Mouse (Mus musculus): ENCODE data around the gene Zswim7.
"Not testable (repeated sequence)": the region's sequence is repeated elsewhere in the genome, so short reads cannot be mapped to it uniquely, and the experiment has no call there.

Zswim7 gene

GRCm38 (mm10) chr11:62280675-62281600 is at the start of gene Zswim7, which contains the start of gene Ttc19:
Gene Zswim7 (minus strand): TSS chr11:62281375.
Gene Ttc19 (plus strand): TSS chr11:62281473.
- peak; percentile 69 for DNase-seq (ENCODE audit: low read depth)

DNA sequence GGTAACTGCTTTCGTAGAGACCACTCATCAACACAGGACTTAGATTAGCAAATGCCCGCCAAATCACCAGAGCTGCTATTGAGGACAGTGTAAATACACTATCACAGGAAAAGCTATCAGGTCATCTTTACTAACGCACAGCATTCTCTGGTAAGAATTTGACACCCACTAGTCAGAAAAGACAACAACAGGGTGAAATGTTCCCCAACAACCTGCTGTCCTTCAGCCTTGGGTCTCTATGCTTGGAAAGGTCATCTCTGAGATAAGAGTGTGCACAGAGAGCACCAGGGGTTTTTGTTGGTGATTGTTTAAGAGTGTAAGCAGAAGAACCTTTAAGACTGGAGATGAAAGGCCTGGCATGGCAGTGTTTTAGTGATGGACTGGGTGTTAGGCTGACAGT is 42.5 kb upstream of the Zswim7 start:
- no peak for DNase-seq (ENCODE audit: low read depth)

- no peak for DNase-seq (ENCODE audit: low read depth)
Measured at GRCm38 (mm10) chr11:62320097-62320496, 38.9 kb upstream of the Zswim7 start.

- DNase-seq (ENCODE audit: low read depth), result no peak
Measured at GRCm38 (mm10) chr11:62317746-62318145, 36.6 kb upstream of the Zswim7 start.

DNA sequence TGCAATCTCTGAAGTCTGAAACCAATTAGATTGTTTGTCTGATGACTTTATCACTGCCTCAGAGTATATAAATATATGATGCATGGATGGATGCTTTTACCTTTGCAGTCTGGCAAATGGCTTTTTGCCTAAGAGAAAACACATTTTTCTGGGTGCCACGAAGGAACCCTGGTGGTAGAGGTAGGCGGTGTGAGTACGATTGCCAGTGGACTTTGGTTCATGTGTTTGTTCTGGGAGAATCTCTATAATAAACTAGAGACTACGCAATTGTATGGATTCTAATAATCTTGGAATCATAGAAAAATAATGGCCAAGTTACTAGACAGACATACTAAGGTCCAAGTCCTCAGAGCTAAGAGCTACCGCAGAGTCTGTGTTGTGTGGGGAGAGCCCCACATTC is 33.8 kb upstream of the Zswim7 start:
- no peak for DNase-seq (ENCODE audit: low read depth)

- peak; percentile 34 for DNase-seq (ENCODE audit: low read depth)
Measured at GRCm38 (mm10) chr11:62309296-62309695, 28.1 kb upstream of the Zswim7 start.

- peak; percentile 79 for DNase-seq (ENCODE audit: low read depth)
Measured at GRCm38 (mm10) chr11:62305866-62306265, 24.7 kb upstream of the Zswim7 start.

DNA sequence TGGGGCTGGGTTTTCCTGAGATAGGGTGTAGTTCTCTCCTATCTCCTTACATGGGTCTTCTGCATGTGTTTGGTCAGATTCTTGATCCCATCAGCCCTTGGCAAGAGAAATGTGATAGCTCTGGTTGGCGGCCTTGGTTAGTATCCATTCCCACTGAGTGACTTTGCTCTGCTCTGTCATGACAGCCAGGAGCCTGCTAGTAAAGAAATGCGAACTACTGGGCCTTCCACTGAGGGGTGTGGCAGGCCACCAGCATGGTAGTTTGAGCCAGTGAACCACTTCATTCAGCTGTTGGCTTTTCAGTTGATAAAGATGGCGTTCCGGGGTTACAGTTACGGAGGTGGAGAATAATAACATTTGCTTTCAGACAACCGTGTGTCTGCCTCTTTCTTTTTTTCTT is 17.7 kb upstream of the Zswim7 start:
- no peak for DNase-seq (ENCODE audit: low read depth)

DNA sequence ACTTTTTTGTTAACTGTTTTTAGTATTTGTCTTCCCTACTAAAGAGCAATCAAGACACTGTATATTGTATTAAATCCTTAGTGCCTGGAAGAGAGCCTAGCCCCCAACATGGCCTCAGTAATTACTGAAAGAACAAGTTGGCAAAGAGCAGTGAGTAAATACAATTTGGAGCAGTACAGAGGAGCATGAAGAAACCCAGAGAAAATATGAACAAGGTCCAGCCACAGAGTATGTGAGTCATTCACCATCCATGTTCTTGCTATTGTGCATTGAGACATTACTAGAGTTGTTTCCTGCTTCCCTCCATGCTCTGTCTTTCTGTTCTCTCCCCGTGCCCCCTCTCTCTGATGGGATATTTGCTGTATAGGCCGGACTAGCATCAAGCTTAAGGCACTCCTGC is 12.9 kb upstream of the Zswim7 start:
- DNase-seq (ENCODE audit: low read depth), result peak; percentile 49

- DNase-seq (ENCODE audit: low read depth), result no peak
Measured at GRCm38 (mm10) chr11:62287700-62288099, 6.5 kb upstream of the Zswim7 start.

DNA sequence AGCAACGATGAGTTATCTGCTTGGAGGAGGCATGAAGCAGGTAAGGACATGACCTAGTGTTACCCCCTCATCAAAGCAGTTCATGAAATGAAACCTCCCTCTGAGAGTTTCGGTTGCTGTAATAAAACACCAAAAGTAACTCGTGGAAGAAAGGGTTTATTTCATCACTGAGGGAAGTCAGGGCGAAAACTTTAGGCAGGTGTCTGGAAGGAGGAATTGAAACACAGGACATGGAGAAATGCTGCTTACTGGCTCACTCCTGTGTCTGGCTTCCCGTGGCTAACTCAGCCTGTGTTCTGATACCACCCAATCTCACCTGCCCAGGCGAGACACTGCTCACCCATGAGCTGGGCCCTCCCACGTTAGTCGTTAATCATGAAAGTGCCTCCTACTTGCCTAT is 3.8 kb upstream of the Zswim7 start:
- DNase-seq (ENCODE audit: low read depth), result no peak

- DNase-seq (ENCODE audit: low read depth), result not testable (repeated sequence)
Measured at GRCm38 (mm10) chr11:62284020-62284419, 2.8 kb upstream of the Zswim7 start.

DNA sequence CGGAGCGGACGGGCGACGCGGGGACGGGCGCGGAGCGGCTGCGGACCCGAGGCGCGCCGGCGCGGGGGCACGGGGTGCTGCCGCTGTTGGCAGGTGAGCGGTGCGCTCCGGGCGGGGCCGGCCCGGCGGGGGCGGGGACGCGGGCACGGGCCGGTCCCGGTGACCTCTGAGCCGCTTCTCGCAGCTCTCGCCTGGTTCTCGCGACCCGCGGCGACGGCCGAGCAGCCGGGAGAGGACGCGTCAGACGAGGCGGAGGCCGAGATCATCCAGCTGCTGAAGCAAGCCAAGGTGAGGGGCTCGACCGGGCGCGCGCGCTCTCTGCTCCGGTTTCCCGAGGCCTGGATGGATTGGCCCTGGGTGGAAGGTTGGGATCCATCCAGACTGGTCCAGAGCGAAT is 424 bp upstream of the Zswim7 start:
- no peak for DNase-seq (ENCODE audit: low read depth)

- DNase-seq (ENCODE audit: low read depth), result no peak
Measured at GRCm38 (mm10) chr11:62278027-62278426, 3.1 kb downstream of the Zswim7 start.

- DNase-seq (ENCODE audit: low read depth), result no peak
Measured at GRCm38 (mm10) chr11:62277086-62277485, 4.1 kb downstream of the Zswim7 start.

GRCm38 (mm10) chr11:62270851-62271250 is 10.3 kb downstream of the Zswim7 start:
- DNase-seq (ENCODE audit: low read depth), result no peak

- DNase-seq (ENCODE audit: low read depth), result no peak
Measured at GRCm38 (mm10) chr11:62269097-62269496, 12.1 kb downstream of the Zswim7 start.

- DNase-seq (ENCODE audit: low read depth), result no peak
Measured at GRCm38 (mm10) chr11:62268381-62268780, 12.8 kb downstream of the Zswim7 start.

DNA sequence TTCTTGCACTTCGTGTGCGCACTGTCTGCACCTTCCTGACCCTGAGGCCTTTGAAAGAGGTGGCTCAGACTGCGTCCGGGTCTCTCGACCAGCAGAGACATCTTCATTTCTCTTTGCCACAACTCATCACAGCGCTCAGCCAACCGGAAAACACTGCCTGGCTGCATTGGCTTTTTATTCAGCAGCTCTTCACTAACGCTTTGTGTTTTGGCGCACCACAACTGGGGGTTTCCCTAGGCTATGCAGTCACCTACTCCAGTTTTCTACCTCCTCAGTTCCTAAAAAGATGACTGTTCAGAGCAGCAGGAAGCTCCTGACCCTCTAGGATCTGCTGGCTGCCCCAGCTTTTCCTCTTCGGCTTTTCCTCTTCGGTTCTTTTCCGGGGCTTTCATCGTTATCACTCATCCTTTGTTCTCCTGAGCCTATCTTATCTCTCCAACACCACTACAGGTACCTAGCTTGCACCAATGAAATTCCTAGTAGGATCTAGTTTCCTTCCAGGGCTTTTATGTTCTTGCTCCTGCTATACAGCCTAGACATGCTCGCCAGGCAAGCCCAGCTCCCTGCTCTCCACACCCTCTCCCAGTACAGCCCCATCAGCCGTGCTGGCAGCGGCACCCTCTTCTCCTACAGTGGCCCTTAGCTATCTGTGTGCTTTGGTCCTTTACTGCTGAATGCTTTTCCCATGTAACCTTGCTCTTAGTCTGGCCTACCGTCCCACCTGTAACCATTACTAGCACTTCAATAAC is 14.5 kb downstream of the Zswim7 start:
- no peak for DNase-seq (ENCODE audit: low read depth)

- no peak for DNase-seq (ENCODE audit: low read depth)
Measured at GRCm38 (mm10) chr11:62265642-62266041, 15.5 kb downstream of the Zswim7 start.

- no peak for DNase-seq (ENCODE audit: low read depth)
Measured at GRCm38 (mm10) chr11:62264018-62264417, 17.2 kb downstream of the Zswim7 start.

DNA sequence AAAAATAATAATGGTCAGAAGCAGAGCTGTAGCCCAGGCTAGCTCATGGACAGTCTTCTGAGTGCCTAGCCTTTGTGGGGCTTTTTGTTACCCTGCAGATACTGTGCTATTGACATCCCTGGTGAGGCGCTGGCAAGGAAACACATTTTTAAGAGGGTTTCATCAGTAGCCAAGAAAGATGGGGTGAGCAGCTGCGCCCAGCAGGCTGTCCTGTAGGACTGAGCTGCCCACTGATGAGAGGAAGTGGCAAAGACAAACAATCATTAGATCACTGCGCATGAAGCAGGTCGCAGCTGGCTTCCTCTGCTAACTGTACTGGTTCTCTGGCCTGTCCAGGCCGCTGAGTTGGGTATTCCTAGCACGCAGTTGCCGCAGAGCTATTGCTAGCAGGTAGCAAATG is 17.6 kb downstream of the Zswim7 start:
- DNase-seq (ENCODE audit: low read depth), result no peak

GRCm38 (mm10) chr11:62259214-62259613 is 22.0 kb downstream of the Zswim7 start:
- no peak for DNase-seq (ENCODE audit: low read depth)

All from fibroblast of lung, adult 2 months (primary cell).